Comparison of ENCODE assay signal across 7 mouse cellular contexts in the genomic region with DNA sequence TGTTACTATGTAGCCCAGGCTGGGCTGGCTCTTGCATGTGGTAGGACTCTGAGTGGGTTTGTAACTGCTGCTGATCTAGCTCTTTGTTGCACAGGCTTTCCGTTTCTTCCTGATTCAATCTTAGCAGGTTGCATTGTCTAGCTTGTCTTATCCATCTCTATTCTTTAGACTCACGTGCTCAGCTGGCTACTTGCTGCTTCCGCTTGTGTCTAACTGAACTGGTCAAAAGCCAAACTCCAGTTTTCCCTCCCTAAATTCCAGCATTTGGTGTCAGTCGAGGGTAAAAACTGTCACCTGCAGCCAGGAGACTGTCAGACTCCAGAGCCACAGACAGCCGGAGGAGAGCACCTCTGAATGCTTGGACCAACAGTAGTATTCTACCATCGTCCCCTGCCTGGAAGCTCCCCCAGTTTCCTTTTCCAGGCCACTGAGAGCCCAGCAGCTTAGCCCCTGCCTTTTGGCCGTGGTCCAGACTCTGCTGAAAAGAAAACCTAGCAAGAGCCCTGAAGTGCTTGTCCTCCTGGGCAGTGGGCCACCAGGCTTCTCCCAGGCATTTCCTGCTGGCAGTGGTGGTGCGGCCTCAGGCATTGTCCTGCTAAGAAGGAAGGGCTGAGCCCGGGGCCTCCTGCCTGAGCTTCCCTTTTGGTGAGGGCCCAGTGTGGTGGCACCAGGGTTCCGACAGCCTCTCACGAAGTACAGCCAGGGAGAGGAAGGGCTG. TPM values are rescaled to one million over a fixed set of nuclear protein-coding genes. Genes with fewer than 3 reads are reported as not detected.
DNase-seq lines count a peak whose midpoint lies in the region; ATAC-seq and TF ChIP-seq lines count a peak whose summit lies in the region.

No protein-coding gene starts in this region.

- H3K4me1 ChIP-seq in hindbrain, embryonic 14.5 days (replicated peaks; ENCODE audit: control insufficient read depth, insufficient read depth, low read length): peaks cover 18% of the 10 kb centered on the region
- peaks cover 5% of the 10 kb centered on the region; the same call in 1 of the 2 replicates for H3K4me1 ChIP-seq in stomach, embryonic 14.5 days (ENCODE audit: control insufficient read depth, insufficient read depth, low read length)

- no peak for TF ChIP-seq CTCF in gastrocnemius, adult 2 months (IDR thresholded peaks at IDR 0.05)

- H3K9me3 ChIP-seq in hindbrain, embryonic 14.5 days (ENCODE audit: control insufficient read depth, low read length): peaks cover 11% of the 10 kb centered on the region; the same call in 1 of the 2 replicates
- H3K9me3 ChIP-seq in stomach, embryonic 14.5 days (ENCODE audit: control insufficient read depth, low read depth, low read length): peaks cover 5% of the 10 kb centered on the region; the same call in 1 of the 2 replicates

- DNase-seq in adrenal gland, adult (ENCODE audit: inconsistent age in 2 of 2, low spot score in 1 of 2): peak; percentile 75 to 85
- peak; percentile 24 for DNase-seq in cerebellum, adult 9-10 months
- peak; percentile 86 for DNase-seq in gastrocnemius, adult 2 months
- peak; percentile 74 for DNase-seq in hindbrain, embryonic 14.5 days (ENCODE audit: low spot score)
- DNase-seq in layer of hippocampus, postnatal 36 days: peak; percentile 65 to 81
- peak; percentile 95 for DNase-seq in lung, postnatal 25 days (ENCODE audit: low spot score)

- peak; percentile 44; the same call in 1 of the 2 replicates for ATAC-seq in hindbrain, embryonic 14.5 days (ENCODE audit: low FRiP score)
- no peak for ATAC-seq in stomach, embryonic 14.5 days (ENCODE audit: insufficient number of reproducible peaks, insufficient read depth, low FRiP score, low read depth)

- no peaks in the 10 kb centered on the region for H3K27me3 ChIP-seq in hindbrain, embryonic 14.5 days (ENCODE audit: control insufficient read depth, insufficient read depth, low read length)
- H3K27me3 ChIP-seq in stomach, embryonic 14.5 days (ENCODE audit: control insufficient read depth, insufficient read depth, low read length): no peaks in the 10 kb centered on the region

- H3K4me3 ChIP-seq in gastrocnemius, adult 2 months: peak overlapping the region; percentile 28
- H3K4me3 ChIP-seq in hindbrain, embryonic 14.5 days (replicated peaks; ENCODE audit: low read length): no peak overlapping the region
- no peak overlapping the region for H3K4me3 ChIP-seq in stomach, embryonic 14.5 days (ENCODE audit: low read depth, low read length)

- 27% methylated on average over 11 of the region's 11 CpGs for WGBS in hindbrain, embryonic 14.5 days
- WGBS in stomach, embryonic 14.5 days: 37% methylated on average over 11 of the region's 11 CpGs

- peaks cover 8% of the 10 kb centered on the region for H3K36me3 ChIP-seq in hindbrain, embryonic 14.5 days (replicated peaks; ENCODE audit: control insufficient read depth, insufficient read depth)
- peaks cover 4% of the 10 kb centered on the region; the same call in 1 of the 2 replicates for H3K36me3 ChIP-seq in stomach, embryonic 14.5 days (ENCODE audit: control insufficient read depth, insufficient read depth, low read length)

- peak overlapping the region; percentile 17 for H3K4me2 ChIP-seq in hindbrain, embryonic 14.5 days (replicated peaks)
- no peak overlapping the region for H3K4me2 ChIP-seq in stomach, embryonic 14.5 days (replicated peaks; ENCODE audit: low read depth, low read length)

- H3K27ac ChIP-seq in gastrocnemius, adult 2 months: peak overlapping the region; percentile 83
- peak overlapping the region; percentile 77 for H3K27ac ChIP-seq in hindbrain, embryonic 14.5 days
- peak overlapping the region; percentile 40 for H3K27ac ChIP-seq in stomach, embryonic 14.5 days (ENCODE audit: low read length)

- intact Hi-C loops in gastrocnemius, adult 2 months (cut with DNase I): no loop called here

- no peak overlapping the region for H3K9ac ChIP-seq in hindbrain, embryonic 14.5 days
- H3K9ac ChIP-seq in stomach, embryonic 14.5 days (replicated peaks; ENCODE audit: low read depth, low read length): no peak overlapping the region

RNA-seq across cellular contexts. Expression of a gene that starts 2.1 kb away (rescaled TPM):
- total RNA-seq in gastrocnemius, adult 2 months (2021): 1 to 10 TPM; 1.7 to 2.1 TPM
- 63.9 and 76.4 TPM in 2 replicates for polyA plus RNA-seq in hindbrain, embryonic 14.5 days (2014; fragmentation: Nextera tagmentation; extraction: Ambion mirVana)
- total RNA-seq in layer of hippocampus, postnatal 36 days (2021): 10 to 100 TPM; 32.3 to 38.0 TPM
- 15.2 and 16.0 TPM in 2 replicates for polyA plus RNA-seq in stomach, embryonic 14.5 days (2014; fragmentation: Nextera tagmentation; extraction: Ambion mirVana)

RNA-seq across cellular contexts. Expression of a gene that starts 34.6 kb away (rescaled TPM):
- 10 to 100 TPM; 19.5 to 20.2 TPM for total RNA-seq in gastrocnemius, adult 2 months (2021)
- polyA plus RNA-seq in hindbrain, embryonic 14.5 days (2014; fragmentation: Nextera tagmentation; extraction: Ambion mirVana): 44.3 and 50.0 TPM in 2 replicates
- total RNA-seq in layer of hippocampus, postnatal 36 days (2021): 10 to 100 TPM; 17.1 to 19.8 TPM
- polyA plus RNA-seq in stomach, embryonic 14.5 days (2014; fragmentation: Nextera tagmentation; extraction: Ambion mirVana): 65.0 and 66.0 TPM in 2 replicates

RNA-seq across cellular contexts. Expression of a gene that starts 46.7 kb away (rescaled TPM):
- total RNA-seq in gastrocnemius, adult 2 months (2021): 1 to 10 TPM; 4.7 to 6.9 TPM
- 10.2 and 10.7 TPM in 2 replicates for polyA plus RNA-seq in hindbrain, embryonic 14.5 days (2014; fragmentation: Nextera tagmentation; extraction: Ambion mirVana)
- total RNA-seq in layer of hippocampus, postnatal 36 days (2021): 10 to 100 TPM in 1 of 2 experiments, 1 to 10 TPM in 1; 9.6 to 13.6 TPM
- polyA plus RNA-seq in stomach, embryonic 14.5 days (2014; fragmentation: Nextera tagmentation; extraction: Ambion mirVana): 9.7 and 11.3 TPM in 2 replicates

Comparison
In these comparisons a context has a peak if more than half of its experiments do, and no peak if none do; other contexts are left out.
1. DNase-seq: peak in every context shown above with its lines; median percentile 95 in lung, postnatal 25 days; 86 in gastrocnemius, adult 2 months; 80 in adrenal gland, adult; 74 in hindbrain, embryonic 14.5 days; 73 in layer of hippocampus, postnatal 36 days; 24 in cerebellum, adult 9-10 months.
2. RNA of a gene that starts 2.1 kb away (total RNA-seq): 32.3 to 38.0 TPM in layer of hippocampus, postnatal 36 days; 1.7 to 2.1 TPM in gastrocnemius, adult 2 months; every median in the first group is over 10 times any median in the second.
3. Peak in every context shown above with its lines, with median percentiles within 50 percentile points of each other: H3K27ac ChIP-seq.